Mouse (Mus musculus) layer of hippocampus, postnatal 36 days (tissue): ENCODE results near the gene Akt2. TPM values are rescaled to one million over a fixed set of nuclear protein-coding genes. Genes with fewer than 3 reads are reported as not detected.

Experiments
- DNase-seq, 2 experiments: peaks; one replicate each; pipeline ENCODE4 v3.0.0; 2022
- total RNA-seq, 2 experiments: library from RNA; stranded (reverse); gene quantifications; 2 replicates each; pipeline ENCODE4 v1.2.3; 2021

Gene Akt2
- total RNA-seq, 2 experiments from 2014 or later: 97.7 to 102 TPM

GRCm38 (mm10) chr7:27658712-27659663, 67.6 kb downstream of the Akt2 start:
- no peak for DNase-seq

DNA sequence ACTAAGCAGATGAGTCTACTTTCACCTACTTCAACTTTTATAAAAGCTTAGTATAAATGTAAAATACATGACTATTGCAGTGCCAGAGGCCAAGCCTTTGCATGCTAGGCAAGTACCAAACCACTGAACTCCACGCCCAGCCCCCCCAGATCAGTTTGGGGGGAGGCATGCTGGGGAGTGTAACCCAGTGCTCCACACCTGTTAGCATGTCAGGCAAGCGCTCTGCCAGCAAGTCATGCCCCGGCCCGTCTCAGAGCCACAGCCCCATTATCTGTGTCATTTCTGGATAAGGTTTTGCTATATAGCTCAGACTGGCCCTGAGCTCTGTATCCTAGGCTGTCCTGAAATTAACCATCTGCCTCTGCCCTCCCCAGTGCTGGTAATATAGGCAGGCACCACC, 70.7 kb downstream of the Akt2 start:
- no peak for DNase-seq

GRCm38 (mm10) chr7:27673064-27673574, 81.8 kb downstream of the Akt2 start:
- no peak for DNase-seq

- DNase-seq: no peak
Measured at GRCm38 (mm10) chr7:27673575-27674131, 82.3 kb downstream of the Akt2 start.

DNA sequence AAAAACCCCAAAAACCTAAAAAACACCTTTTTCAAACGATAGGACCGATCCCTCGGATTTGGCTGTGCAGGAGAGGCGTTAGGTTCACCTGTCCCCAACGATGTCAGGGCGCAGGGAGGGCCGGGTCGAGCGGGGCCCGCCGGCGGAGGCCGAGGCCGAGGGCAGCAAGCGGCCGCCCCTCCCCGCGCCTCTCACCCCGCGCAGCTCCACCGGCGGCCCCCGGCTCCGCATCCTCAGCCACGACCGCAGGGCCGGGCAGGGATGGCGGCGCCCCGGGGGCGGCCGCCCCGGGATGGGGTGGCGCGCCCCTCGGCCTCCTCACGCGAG, 82.8 kb downstream of the Akt2 start:
- no peak for DNase-seq

DNA sequence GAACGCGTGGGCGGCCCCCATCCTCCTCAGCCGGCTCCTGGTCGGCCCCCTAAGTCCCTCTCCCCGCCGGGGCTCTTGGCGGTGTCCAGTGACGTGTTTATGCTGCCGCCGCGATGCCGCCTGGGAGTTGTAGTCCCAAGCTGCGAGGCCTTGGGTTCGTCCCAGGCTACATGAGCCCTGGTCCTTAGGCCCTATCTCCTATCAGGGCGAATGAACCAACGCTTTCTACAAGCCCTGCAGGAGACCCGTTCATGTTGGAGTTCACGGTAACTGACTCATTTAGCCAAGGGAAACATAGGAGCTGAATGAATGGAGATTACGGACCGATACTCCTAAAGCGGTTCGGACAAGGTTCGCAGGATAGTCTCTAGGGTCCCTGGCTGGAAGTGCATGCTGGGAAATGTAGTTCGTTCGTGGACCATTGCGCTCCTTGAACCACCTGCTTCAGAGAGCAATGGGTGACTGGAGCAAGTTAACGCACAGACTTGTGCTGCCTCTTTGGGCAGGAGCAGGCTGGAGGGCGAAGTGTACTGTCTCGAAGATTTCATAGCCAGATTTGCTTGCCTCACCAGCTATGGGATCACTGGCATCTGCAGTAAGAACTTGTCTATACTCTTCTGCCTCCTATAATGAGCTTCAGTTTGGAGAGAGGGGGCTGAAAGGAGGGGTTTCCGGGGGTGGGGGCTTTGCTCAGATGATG, 83.3 kb downstream of the Akt2 start, which contains the start of gene Map3k10:
Map3k10 (minus strand) TSS at position 77 of the 700 bp plus-strand sequence.
- DNase-seq: peak; percentile 96 to 97

GRCm38 (mm10) chr7:27675222-27675612, 83.9 kb downstream of the Akt2 start:
- DNase-seq: no peak

DNA sequence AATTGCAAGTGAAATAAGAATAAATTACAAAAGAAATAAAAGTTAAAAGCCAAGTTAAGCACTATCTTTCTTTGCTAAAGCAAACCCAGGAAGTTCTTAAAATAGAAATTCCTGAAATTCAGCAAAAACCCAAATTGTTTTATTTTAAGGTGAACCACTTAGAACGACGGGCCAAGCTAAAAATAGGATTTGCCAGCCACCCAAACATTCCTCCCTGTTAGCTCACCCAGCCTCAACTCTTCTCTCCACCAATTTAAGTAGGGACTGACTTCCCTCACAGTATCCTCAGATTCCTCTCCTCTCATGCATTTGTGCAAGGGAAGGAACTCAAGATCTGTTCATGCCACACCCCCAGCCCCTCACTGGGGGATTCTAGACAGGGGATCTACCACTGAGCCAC, 91.9 kb downstream of the Akt2 start:
- no peak for DNase-seq

DNA sequence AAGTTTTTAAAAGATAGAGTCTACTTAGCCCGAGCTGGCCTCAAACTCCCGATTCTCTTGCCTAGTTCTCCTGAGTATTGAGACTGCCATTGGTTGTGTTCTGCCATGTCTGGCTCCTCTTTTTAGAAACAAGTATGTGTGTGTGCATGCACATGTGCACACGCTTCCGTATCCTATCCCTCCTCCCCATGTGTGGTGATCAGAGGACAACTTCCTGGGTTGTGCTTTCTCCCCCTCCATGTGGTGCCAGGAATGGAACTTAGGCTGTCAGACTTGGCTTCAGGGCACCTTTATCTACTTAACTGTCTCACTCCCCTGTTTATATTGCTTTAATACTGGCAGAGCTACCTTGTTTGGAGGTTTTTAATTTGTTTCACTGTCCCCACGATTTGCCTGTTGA, 93.9 kb downstream of the Akt2 start:
- no peak for DNase-seq

- no peak for DNase-seq
Measured at GRCm38 (mm10) chr7:27685681-27686080, 94.3 kb downstream of the Akt2 start.

GRCm38 (mm10) chr7:27687043-27687442, 95.7 kb downstream of the Akt2 start:
- no peak for DNase-seq

- no peak for DNase-seq
Measured at GRCm38 (mm10) chr7:27687836-27688235, 96.5 kb downstream of the Akt2 start.

GRCm38 (mm10) chr7:27688246-27688788, 97.0 kb downstream of the Akt2 start:
- DNase-seq: no peak

GRCm38 (mm10) chr7:27688815-27689612, 97.7 kb downstream of the Akt2 start, which contains the start of gene Zfp607b:
Gene Zfp607b, plus strand, starts transcription at chr7:27689340.
- DNase-seq: peak; percentile 93 to 94

Other genes starting within 250 kb of the Akt2 start
- gene Shkbp1, start 235.5 kb upstream of the Akt2 start, total RNA-seq: 10 to 100 TPM; 36.2 to 37.3 TPM
- gene Gm20479, start 234.1 kb upstream of the Akt2 start, total RNA-seq: not detected
- 100 to 1,000 TPM; 132 to 146 TPM for gene Sptbn4, start 143.9 kb upstream of the Akt2 start, total RNA-seq
- gene Blvrb, start 143.6 kb upstream of the Akt2 start, total RNA-seq: 10 to 100 TPM; 16.0 to 20.0 TPM
- gene Sertad3, start 117.8 kb upstream of the Akt2 start, total RNA-seq: 1 to 10 TPM; 2.7 to 4.0 TPM
- 1 to 10 TPM; 6.4 to 7.0 TPM for gene Sertad1, start 104.6 kb upstream of the Akt2 start, total RNA-seq
- under 1 TPM; 0.15 to 0.40 TPM for gene Prx, start 92.2 kb upstream of the Akt2 start, total RNA-seq
- not detected for gene Hipk4, start 68.3 kb upstream of the Akt2 start, total RNA-seq
- 100 to 1,000 TPM; 557 to 578 TPM for gene Pld3, start 38.3 kb upstream of the Akt2 start, total RNA-seq
- gene 2310022A10Rik, start 38.3 kb upstream of the Akt2 start, total RNA-seq: 10 to 100 TPM; 27.2 to 28.8 TPM
- gene Ttc9b, start 62.4 kb downstream of the Akt2 start, total RNA-seq: 10 to 100 TPM; 45.8 to 48.2 TPM
- gene Map3k10, start 83.0 kb downstream of the Akt2 start, total RNA-seq: 100 to 1,000 TPM; 177 to 185 TPM
- 10 to 100 TPM; 10.0 to 10.3 TPM for gene Zfp607b, start 97.8 kb downstream of the Akt2 start, total RNA-seq
- gene Zfp60, start 139.8 kb downstream of the Akt2 start, total RNA-seq: 10 to 100 TPM; 33.5 to 38.7 TPM
- gene Zfp626, start 215.6 kb downstream of the Akt2 start, total RNA-seq: 1 to 10 TPM; 8.8 to 10.0 TPM
- gene Zfp59, start 247.1 kb downstream of the Akt2 start, total RNA-seq: 1 to 10 TPM; 4.1 to 4.4 TPM